Comparison of ENCODE assay signal across 14 mouse cellular contexts in genomic region chr16:77536314-77536713, GRCm38 (mm10).
DNase-seq lines count a peak whose midpoint lies in the region; ATAC-seq and TF ChIP-seq lines count a peak whose summit lies in the region.
"Had no signal": no experiment of that assay in that cellular context is flagged by ENCODE, and none has a peak within 500 bp of the region (broad histone marks: within the 10 kb centered on the region; RNA-seq: fewer than 3 reads in every experiment).

No protein-coding gene starts in this region.

- peak overlapping the region; percentile 75 for H3K27ac ChIP-seq in left cerebral cortex, adult 2 months
- H3K27ac ChIP-seq in forebrain, embryonic 11.5 days (ENCODE audit: low read depth, low read length), result peak overlapping the region; percentile 66
- H3K27ac ChIP-seq in hindbrain, embryonic 12.5 days, result peak overlapping the region; percentile 95
- peak overlapping the region; percentile 82 for H3K27ac ChIP-seq in neural tube, embryonic 12.5 days
- H3K27ac ChIP-seq: limb, embryonic 15.5 days; macrophage had no signal

- 65% methylated on average over 6 of the region's 6 CpGs for WGBS in forebrain, embryonic 11.5 days
- WGBS in hindbrain, embryonic 12.5 days, result 44% methylated on average over 6 of the region's 6 CpGs
- WGBS in neural tube, embryonic 12.5 days, result 31% methylated on average over 6 of the region's 6 CpGs

- H3K4me2 ChIP-seq in forebrain, embryonic 11.5 days (ENCODE audit: low read depth, low read length, severe bottlenecking), result peak overlapping the region; percentile 2; the same call in 1 of the 2 replicates
- H3K4me2 ChIP-seq in hindbrain, embryonic 12.5 days (replicated peaks), result peak overlapping the region; percentile 47
- peak overlapping the region; percentile 53 for H3K4me2 ChIP-seq in neural tube, embryonic 12.5 days (replicated peaks)
- H3K4me2 ChIP-seq: limb, embryonic 15.5 days had no signal

- intact Hi-C loops in left cerebral cortex, adult 2 months (cut with DNase I), result loop anchor here (1.0 to 5.0 kb wide), 3 partner anchors 58 to 621 kb away; no protein-coding TSS in a partner anchor

- no peaks in the 10 kb centered on the region for H3K36me3 ChIP-seq in forebrain, embryonic 11.5 days (ENCODE audit: control insufficient read depth, insufficient read depth, low read length)
- no peaks in the 10 kb centered on the region for H3K36me3 ChIP-seq in hindbrain, embryonic 12.5 days
- H3K36me3 ChIP-seq in neural tube, embryonic 12.5 days, result no peaks in the 10 kb centered on the region
- H3K36me3 ChIP-seq: G1E; limb, embryonic 15.5 days had no signal

- 0 out of 2 replicates have a peak, but pooled peaks have one; percentile 57 for ATAC-seq in forebrain, embryonic 11.5 days (replicated peaks; ENCODE audit: low FRiP score)
- peak; percentile 82 for ATAC-seq in hindbrain, embryonic 12.5 days (ENCODE audit: low FRiP score)
- peak; percentile 67; the same call in 1 of the 2 replicates for ATAC-seq in neural tube, embryonic 12.5 days (ENCODE audit: low FRiP score, low read depth)

- H3K9ac ChIP-seq in forebrain, embryonic 11.5 days (ENCODE audit: low read length), result no peak overlapping the region
- peak overlapping the region; percentile 41; the same call in 1 of the 2 replicates for H3K9ac ChIP-seq in hindbrain, embryonic 12.5 days
- peak overlapping the region; percentile 26; the same call in 1 of the 2 replicates for H3K9ac ChIP-seq in neural tube, embryonic 12.5 days
- H3K9ac ChIP-seq: limb, embryonic 15.5 days had no signal

- DNase-seq in left cerebral cortex, adult 2 months (ENCODE audit: extremely low spot score in 1 of 2, low spot score in 2 of 2), result no peak
- DNase-seq in left cerebral cortex, adult 18-20 months (ENCODE audit: low spot score in 2 of 2), result no peak
- no peak for DNase-seq in forebrain, embryonic 11.5 days (ENCODE audit: low spot score)
- no peak for DNase-seq in embryo, embryonic 11 days
- no peak for DNase-seq in frontal cortex, postnatal 10 days (ENCODE audit: low spot score in 2 of 2)
- DNase-seq: adrenal gland, postnatal 25 days; gastrocnemius, postnatal 10 days; heart, postnatal 36 days; thymus, postnatal 36 days had no signal

- no peaks in the 10 kb centered on the region; the same call in 1 of the 2 replicates for H3K4me1 ChIP-seq in forebrain, embryonic 11.5 days (replicated peaks; ENCODE audit: control insufficient read depth, insufficient read depth, low read length)
- peaks cover 13% of the 10 kb centered on the region for H3K4me1 ChIP-seq in hindbrain, embryonic 12.5 days
- peaks cover 11% of the 10 kb centered on the region; the same call in 1 of the 2 replicates for H3K4me1 ChIP-seq in neural tube, embryonic 12.5 days
- H3K4me1 ChIP-seq: limb, embryonic 15.5 days had no signal

- H3K27me3 ChIP-seq in forebrain, embryonic 11.5 days (ENCODE audit: control insufficient read depth, insufficient read depth, low read length), result no peaks in the 10 kb centered on the region
- no peaks in the 10 kb centered on the region for H3K27me3 ChIP-seq in hindbrain, embryonic 12.5 days
- no peaks in the 10 kb centered on the region for H3K27me3 ChIP-seq in neural tube, embryonic 12.5 days (replicated peaks)
- H3K27me3 ChIP-seq: limb, embryonic 15.5 days had no signal

- no peaks in the 10 kb centered on the region for H3K9me3 ChIP-seq in forebrain, embryonic 11.5 days (ENCODE audit: control insufficient read depth, low read length)
- H3K9me3 ChIP-seq in hindbrain, embryonic 12.5 days (replicated peaks), result no peaks in the 10 kb centered on the region
- H3K9me3 ChIP-seq in neural tube, embryonic 12.5 days, result no peaks in the 10 kb centered on the region
- H3K9me3 ChIP-seq: limb, embryonic 15.5 days had no signal

- H3K4me3 ChIP-seq in left cerebral cortex, adult 2 months, result peak overlapping the region; percentile 47
- no peak overlapping the region for H3K4me3 ChIP-seq in forebrain, embryonic 11.5 days (ENCODE audit: low read depth, low read length)
- 0 out of 2 replicates have a peak overlapping the region, but pooled peaks have one; percentile 17 for H3K4me3 ChIP-seq in hindbrain, embryonic 12.5 days
- no peak overlapping the region for H3K4me3 ChIP-seq in neural tube, embryonic 12.5 days
- H3K4me3 ChIP-seq: limb, embryonic 15.5 days had no signal

- no peak for TF ChIP-seq CTCF in left cerebral cortex, adult 2 months (IDR thresholded peaks at IDR 0.05)

Comparison
In these comparisons a context has a peak if more than half of its experiments do, and no peak if none do; other contexts are left out.
1. H3K4me3 ChIP-seq: peak in left cerebral cortex, adult 2 months (single experiment) and hindbrain, embryonic 12.5 days (single experiment); none in forebrain, embryonic 11.5 days (single experiment) and neural tube, embryonic 12.5 days (single experiment).
2. H3K4me2 ChIP-seq: peak in every context shown above with its lines; median percentile 53 in neural tube, embryonic 12.5 days; 47 in hindbrain, embryonic 12.5 days; 2 in forebrain, embryonic 11.5 days.
3. Peak in every context shown above with its lines, with median percentiles within 50 percentile points of each other: H3K27ac ChIP-seq and ATAC-seq.